Mouse (Mus musculus): Measurements from ENCODE around the gene Ptges3. TPM values are rescaled to one million over a fixed set of nuclear protein-coding genes. Genes with fewer than 3 reads are reported as not detected.

The Ptges3 gene
- polyA plus RNA-seq, 2 experiments: 40.1 to 233 TPM

DNA sequence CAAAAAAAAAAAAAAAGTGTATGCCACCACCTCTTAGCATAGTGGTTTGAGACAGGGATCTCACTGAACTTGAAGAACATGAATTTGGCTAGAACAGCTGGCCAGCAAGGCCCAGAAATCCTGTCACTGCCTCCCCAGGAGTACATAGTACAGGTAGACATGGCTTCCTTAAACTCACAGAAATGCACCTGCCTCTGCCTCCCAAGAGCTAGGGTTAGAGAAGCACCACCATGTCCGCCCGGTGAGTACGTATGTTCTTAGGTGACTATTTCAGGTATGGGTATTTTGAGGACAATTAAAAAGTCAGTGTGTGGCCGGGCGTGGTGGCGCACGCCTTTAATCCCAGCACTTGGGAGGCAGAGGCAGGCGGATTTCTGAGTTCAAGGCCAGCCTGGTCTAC lies 5.8 kb upstream of the Ptges3 start:
- no peak overlapping the region for H3K4me2 ChIP-seq (ENCODE audit: low read depth)
- 84% methylated on average over 8 of the region's 8 CpGs for WGBS (ENCODE audit: insufficient replicate concordance)
- H3K4me3 ChIP-seq (ENCODE audit: insufficient read depth in 1 of 2, low read depth in 2 of 2, low read length in 2 of 2): no peak overlapping the region
- no peak for DNase-seq (ENCODE audit: low read depth in 3 of 3, low spot score in 3 of 3)
- TF ChIP-seq CTCF (IDR thresholded peaks at IDR 0.05; ENCODE audit: low read depth): no peak
- H3K27me3 ChIP-seq (ENCODE audit: control insufficient read depth, insufficient read depth, low read length): no peaks in the 10 kb centered on the region
- H3K9me3 ChIP-seq (ENCODE audit: control insufficient read depth, low read length): no peaks in the 10 kb centered on the region
- peaks cover 19% of the 10 kb centered on the region for H3K36me3 ChIP-seq (replicated peaks; ENCODE audit: control insufficient read depth, insufficient read depth, low read depth)
- no peak for ATAC-seq (ENCODE audit: insufficient read depth)
- no peak overlapping the region for H3K9ac ChIP-seq (replicated peaks)
- H3K4me1 ChIP-seq (replicated peaks; ENCODE audit: control insufficient read depth in 2 of 2, insufficient read depth in 2 of 2, low read length in 1 of 2): peaks cover 4 to 6% of the 10 kb centered on the region in 2 experiments
- no peak overlapping the region for H3K27ac ChIP-seq

GRCm38 (mm10) chr10:128058184-128058583 lies 570 bp upstream of the Ptges3 start:
- no peaks in the 10 kb centered on the region; the same call in none of the 2 replicates for H3K36me3 ChIP-seq (replicated peaks; ENCODE audit: control insufficient read depth, insufficient read depth, low read depth)
- peaks cover 25 to 29% of the 10 kb centered on the region in 2 experiments for H3K4me1 ChIP-seq (replicated peaks; ENCODE audit: control insufficient read depth in 2 of 2, insufficient read depth in 2 of 2, low read length in 1 of 2)
- WGBS (ENCODE audit: insufficient replicate concordance): under 1% methylated on average over 18 of the region's 18 CpGs
- H3K27ac ChIP-seq: peak overlapping the region; percentile 93
- peak overlapping the region; percentile 96 to 98 for H3K4me3 ChIP-seq (ENCODE audit: insufficient read depth in 1 of 2, low read depth in 2 of 2, low read length in 2 of 2)
- no peaks in the 10 kb centered on the region for H3K9me3 ChIP-seq (ENCODE audit: control insufficient read depth, low read length)
- ATAC-seq (ENCODE audit: insufficient read depth) (no peak), DNase-seq (ENCODE audit: low read depth in 3 of 3, low spot score in 3 of 3) (no peak)
- no peaks in the 10 kb centered on the region for H3K27me3 ChIP-seq (ENCODE audit: control insufficient read depth, insufficient read depth, low read length)
- peak overlapping the region; percentile 92 for H3K9ac ChIP-seq (replicated peaks)
- TF ChIP-seq EP300 (IDR thresholded peaks at IDR 0.05; ENCODE audit: low read depth) (no peak), CTCF (IDR thresholded peaks at IDR 0.05; ENCODE audit: low read depth) (0 out of 2 replicates have a peak, but pooled peaks have one; percentile 9)
- H3K4me2 ChIP-seq (ENCODE audit: low read depth): peak overlapping the region; percentile 96

GRCm38 (mm10) chr10:128059207-128059981 lies 640 bp downstream of the Ptges3 start:
- Histone ChIP-seq H3K4me3 (ENCODE audit: insufficient read depth in 1 of 2, low read depth in 2 of 2, low read length in 2 of 2) (peak overlapping the region; percentile 96 to 98), H3K36me3 (replicated peaks; ENCODE audit: control insufficient read depth, insufficient read depth, low read depth) (peaks cover 4% of the 10 kb centered on the region), H3K27ac (peak overlapping the region; percentile 93), H3K9me3 (ENCODE audit: control insufficient read depth, low read length) (no peaks in the 10 kb centered on the region), H3K9ac (replicated peaks) (peak overlapping the region; percentile 92), H3K27me3 (ENCODE audit: control insufficient read depth, insufficient read depth, low read length) (no peaks in the 10 kb centered on the region), H3K4me2 (ENCODE audit: low read depth) (peak overlapping the region; percentile 96), H3K4me1 (replicated peaks; ENCODE audit: control insufficient read depth in 2 of 2, insufficient read depth in 2 of 2, low read length in 1 of 2) (peaks cover 29 to 32% of the 10 kb centered on the region in 2 experiments)
- TF ChIP-seq EP300 (IDR thresholded peaks at IDR 0.05; ENCODE audit: low read depth): no peak
- TF ChIP-seq CTCF (IDR thresholded peaks at IDR 0.05; ENCODE audit: low read depth): peak; percentile 52
- peak; percentile 37 for ATAC-seq (ENCODE audit: insufficient read depth)
- under 1% methylated on average over 54 of the region's 62 CpGs for WGBS (ENCODE audit: insufficient replicate concordance)
- no peak for DNase-seq (ENCODE audit: low read depth in 3 of 3, low spot score in 3 of 3)

- no peak for TF ChIP-seq CTCF (IDR thresholded peaks at IDR 0.05; ENCODE audit: low read depth)
- TF ChIP-seq EP300 (IDR thresholded peaks at IDR 0.05; ENCODE audit: low read depth): no peak
- DNase-seq (ENCODE audit: low read depth in 3 of 3, low spot score in 3 of 3) (no peak), ATAC-seq (ENCODE audit: insufficient read depth) (no peak)
- Histone ChIP-seq H3K27ac (peak overlapping the region; percentile 93), H3K4me1 (replicated peaks; ENCODE audit: control insufficient read depth in 2 of 2, insufficient read depth in 2 of 2, low read length in 1 of 2) (peaks cover 31 to 35% of the 10 kb centered on the region in 2 experiments), H3K9me3 (ENCODE audit: control insufficient read depth, low read length) (no peaks in the 10 kb centered on the region), H3K9ac (replicated peaks) (peak overlapping the region; percentile 92), H3K4me2 (ENCODE audit: low read depth) (peak overlapping the region; percentile 96), H3K27me3 (ENCODE audit: control insufficient read depth, insufficient read depth, low read length) (no peaks in the 10 kb centered on the region), H3K4me3 (ENCODE audit: insufficient read depth in 1 of 2, low read depth in 2 of 2, low read length in 2 of 2) (peak overlapping the region; percentile 96 to 98), H3K36me3 (replicated peaks; ENCODE audit: control insufficient read depth, insufficient read depth, low read depth) (peaks cover 9% of the 10 kb centered on the region)
- 34% methylated on average over 5 of the region's 5 CpGs for WGBS (ENCODE audit: insufficient replicate concordance)
These were observed 2.4 kb downstream of the Ptges3 start for GRCm38 (mm10) chr10:128061109-128061508.

DNA sequence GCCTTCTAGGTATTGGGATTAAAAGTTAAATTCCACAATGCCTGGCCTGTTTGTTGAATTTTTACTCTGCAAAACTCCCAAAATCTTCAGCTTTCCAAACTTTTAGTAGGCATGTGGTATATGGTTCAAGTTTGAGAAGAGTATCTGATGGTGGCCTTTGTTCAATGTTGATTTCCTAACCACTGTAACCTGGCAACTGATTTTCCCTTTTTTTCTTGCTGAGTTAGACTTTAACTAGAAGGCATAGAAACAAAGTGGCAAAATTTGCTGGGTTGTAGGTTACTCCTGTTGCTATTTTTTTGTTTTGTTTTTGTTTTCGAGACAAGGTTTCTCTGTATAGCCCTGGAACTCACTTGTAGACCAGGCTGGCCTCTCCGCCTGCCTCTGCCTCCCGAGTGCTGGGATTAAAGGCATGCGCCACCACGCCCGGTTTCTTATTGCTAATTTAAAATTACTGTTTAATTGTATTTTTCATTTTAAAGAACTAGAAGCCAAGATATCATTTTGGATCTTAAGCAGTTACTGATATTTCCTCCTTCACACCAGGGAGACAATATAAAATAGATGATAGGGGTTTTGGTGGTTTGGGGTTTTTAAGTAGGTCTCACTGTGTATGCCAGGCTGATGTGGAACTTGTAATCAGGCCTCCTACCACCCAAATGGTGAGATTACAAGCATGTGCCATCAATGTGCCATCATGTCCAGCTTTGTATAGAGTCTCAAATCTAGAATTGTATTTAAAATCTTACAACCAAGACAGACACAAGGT lies 3.7 kb downstream of the Ptges3 start:
- no peak for TF ChIP-seq CTCF (IDR thresholded peaks at IDR 0.05; ENCODE audit: low read depth)
- no peak for TF ChIP-seq EP300 (IDR thresholded peaks at IDR 0.05; ENCODE audit: low read depth)
- no peak overlapping the region for H3K4me3 ChIP-seq (ENCODE audit: insufficient read depth in 1 of 2, low read depth in 2 of 2, low read length in 2 of 2)
- H3K27ac ChIP-seq: no peak overlapping the region; the same call in 1 of the 2 replicates
- no peaks in the 10 kb centered on the region for H3K27me3 ChIP-seq (ENCODE audit: control insufficient read depth, insufficient read depth, low read length)
- 75% methylated on average over 6 of the region's 6 CpGs for WGBS (ENCODE audit: insufficient replicate concordance)
- ATAC-seq (ENCODE audit: insufficient read depth) (no peak), DNase-seq (ENCODE audit: low read depth in 3 of 3, low spot score in 3 of 3) (no peak)
- no peaks in the 10 kb centered on the region for H3K9me3 ChIP-seq (ENCODE audit: control insufficient read depth, low read length)
- H3K36me3 ChIP-seq (replicated peaks; ENCODE audit: control insufficient read depth, insufficient read depth, low read depth): peaks cover 13% of the 10 kb centered on the region
- peaks cover 31 to 35% of the 10 kb centered on the region in 2 experiments for H3K4me1 ChIP-seq (replicated peaks; ENCODE audit: control insufficient read depth in 2 of 2, insufficient read depth in 2 of 2, low read length in 1 of 2)
- no peak overlapping the region for H3K9ac ChIP-seq (replicated peaks)
- H3K4me2 ChIP-seq (ENCODE audit: low read depth): peak overlapping the region; percentile 96; the same call in 1 of the 2 replicates

Data from liver, embryonic 14.5 days (tissue).